Comparison of ENCODE assay signal across 30 mouse cellular contexts in genomic region chr5:100119331-100119730, GRCm38 (mm10). TPM values are rescaled to one million over a fixed set of nuclear protein-coding genes. Genes with fewer than 3 reads are reported as not detected.
DNase-seq lines count a peak whose midpoint lies in the region; ATAC-seq and TF ChIP-seq lines count a peak whose summit lies in the region.
"Had no signal": no experiment of that assay in that cellular context is flagged by ENCODE, and none has a peak within 500 bp of the region (broad histone marks: within the 10 kb centered on the region; RNA-seq: fewer than 3 reads in every experiment).

No protein-coding gene starts in this region.

- TF ChIP-seq CTCF in forebrain, postnatal 0 days (IDR thresholded peaks at IDR 0.05; ENCODE audit: low read depth) = no peak

- WGBS in forebrain, postnatal 0 days = 45% methylated on average over 8 of the region's 8 CpGs
- 44% methylated on average over 8 of the region's 8 CpGs for WGBS in forebrain, embryonic 16.5 days

- no peak for DNase-seq in forebrain, postnatal 0 days
- peak; percentile 13 for DNase-seq in testis, postnatal 10 days (ENCODE audit: low spot score)
- no peak for DNase-seq in testis, postnatal 14 days (ENCODE audit: low spot score)
- DNase-seq in ES-CJ7 (ENCODE audit: low read depth, low spot score) (peak; percentile 63), ZHBTc4 (ENCODE audit: low read depth, low spot score) (peak; percentile 34)
- no peak for DNase-seq in layer of hippocampus, postnatal 14 days (ENCODE audit: low spot score in 2 of 2)
- DNase-seq in cerebellum, adult 9-11 months = no peak
- DNase-seq: adrenal gland, adult 2 months; adrenal gland, postnatal 14 days; cerebellum, adult 11 months; cerebellum, adult 2 months; cerebellum, postnatal 10 days; cerebellum, postnatal 36 days; embryo, embryonic 11 days; gastrocnemius, postnatal 10 days; gastrocnemius, postnatal 36 days; heart, postnatal 10 days; heart, postnatal 36 days; kidney, adult 18-20 months had no signal

- no peak overlapping the region for H3K4me2 ChIP-seq in forebrain, postnatal 0 days (ENCODE audit: low read depth)
- no peak overlapping the region for H3K4me2 ChIP-seq in forebrain, embryonic 16.5 days (ENCODE audit: low read length)
- H3K4me2 ChIP-seq: forebrain, embryonic 12.5 days; heart, embryonic 12.5 days; heart, embryonic 15.5 days; hindbrain, embryonic 13.5 days; intestine, embryonic 15.5 days had no signal

- no peak overlapping the region for H3K9ac ChIP-seq in forebrain, postnatal 0 days
- H3K9ac ChIP-seq in forebrain, embryonic 16.5 days (replicated peaks; ENCODE audit: low read depth, low read length) = no peak overlapping the region
- H3K9ac ChIP-seq: forebrain, embryonic 12.5 days; heart, embryonic 12.5 days; heart, embryonic 15.5 days; hindbrain, embryonic 13.5 days; intestine, embryonic 15.5 days had no signal

- no peaks in the 10 kb centered on the region for H3K27me3 ChIP-seq in forebrain, postnatal 0 days (ENCODE audit: insufficient read depth, low read length)
- H3K27me3 ChIP-seq in forebrain, embryonic 16.5 days (replicated peaks; ENCODE audit: control insufficient read depth, insufficient read depth, low read length) = no peaks in the 10 kb centered on the region
- H3K27me3 ChIP-seq: hindbrain, embryonic 13.5 days had no signal

- H3K36me3 ChIP-seq in forebrain, postnatal 0 days (ENCODE audit: insufficient read depth) = no peaks in the 10 kb centered on the region
- no peaks in the 10 kb centered on the region for H3K36me3 ChIP-seq in forebrain, embryonic 16.5 days (ENCODE audit: control insufficient read depth, insufficient read depth)
- H3K36me3 ChIP-seq: forebrain, embryonic 12.5 days; heart, embryonic 12.5 days; heart, embryonic 15.5 days; hindbrain, embryonic 10.5 days; hindbrain, embryonic 13.5 days; intestine, embryonic 15.5 days had no signal

- peak overlapping the region; percentile 36; the same call in 1 of the 2 replicates for H3K27ac ChIP-seq in forebrain, postnatal 0 days (ENCODE audit: low read depth, low read length)
- H3K27ac ChIP-seq in forebrain, embryonic 16.5 days (ENCODE audit: low read length) = no peak overlapping the region; the same call in 1 of the 2 replicates
- H3K27ac ChIP-seq: forebrain, embryonic 12.5 days; heart, embryonic 15.5 days; hindbrain, embryonic 10.5 days; intestine, embryonic 15.5 days had no signal

- no peaks in the 10 kb centered on the region for H3K4me1 ChIP-seq in forebrain, postnatal 0 days (ENCODE audit: insufficient read depth)
- H3K4me1 ChIP-seq in forebrain, embryonic 16.5 days (replicated peaks; ENCODE audit: control insufficient read depth, insufficient read depth, low read length) = peaks cover 14% of the 10 kb centered on the region
- H3K4me1 ChIP-seq: heart, embryonic 12.5 days had no signal

- no peaks in the 10 kb centered on the region for H3K9me3 ChIP-seq in forebrain, postnatal 0 days (ENCODE audit: low read length)
- no peaks in the 10 kb centered on the region for H3K9me3 ChIP-seq in forebrain, embryonic 16.5 days (ENCODE audit: control insufficient read depth, low read length)
- H3K9me3 ChIP-seq: forebrain, embryonic 12.5 days; heart, embryonic 15.5 days; hindbrain, embryonic 10.5 days; hindbrain, embryonic 13.5 days; intestine, embryonic 15.5 days had no signal

- no peak overlapping the region for H3K4me3 ChIP-seq in forebrain, postnatal 0 days (ENCODE audit: low read depth, low read length)
- H3K4me3 ChIP-seq in forebrain, embryonic 16.5 days (replicated peaks; ENCODE audit: low read length) = no peak overlapping the region
- H3K4me3 ChIP-seq: forebrain, embryonic 12.5 days; heart, embryonic 12.5 days; heart, embryonic 15.5 days; hindbrain, embryonic 10.5 days; hindbrain, embryonic 13.5 days; intestine, embryonic 15.5 days had no signal

- ATAC-seq in forebrain, postnatal 0 days = no peak
- no peak for ATAC-seq in forebrain, embryonic 16.5 days
- ATAC-seq: CD4-positive, CD25-positive, alpha-beta regulatory T cell, adult 4 months; hindbrain, embryonic 16.5 days; intestine, embryonic 15.5 days had no signal

RNA-seq across cellular contexts. Expression of gene Tmem150c, which starts 40.3 kb away (rescaled TPM):
- 76.1 and 86.1 TPM in 2 replicates for total RNA-seq in forebrain, postnatal 0 days (2014; rRNA removed)
- 44.0 and 60.6 TPM in 2 replicates for polyA plus RNA-seq in forebrain, postnatal 0 days (2015; fragmentation: Nextera tagmentation; extraction: Ambion mirVana)
- 31.9 and 33.2 TPM in 2 replicates for polyA plus RNA-seq in forebrain, embryonic 16.5 days (2015; fragmentation: Nextera tagmentation; extraction: Ambion mirVana)
- total RNA-seq in layer of hippocampus, postnatal 14 days (2021) = 10 to 100 TPM; 69.3 to 71.7 TPM
- total RNA-seq: granulocyte monocyte progenitor cell, adult 5-6 weeks had no signal
- polyA plus RNA-seq: C2C12; CD4-positive, CD25-positive, alpha-beta regulatory T cell, adult 4 months had no signal

Comparison
In these comparisons a context has a peak if more than half of its experiments do, and no peak if none do; other contexts are left out.
1. DNase-seq: peak in testis, postnatal 10 days (single experiment), ES-CJ7 (single experiment) and ZHBTc4 (single experiment); none in forebrain, postnatal 0 days (single experiment), testis, postnatal 14 days (single experiment), layer of hippocampus, postnatal 14 days (0 of 2) and cerebellum, adult 9-11 months (single experiment).